Mouse (Mus musculus) thymus, postnatal 4 days (tissue): ENCODE results near the gene Knstrn.

Experiments
- DNase-seq: peaks from one replicate; pipeline ENCODE4 v3.0.0; 2021

Knstrn gene

DNA sequence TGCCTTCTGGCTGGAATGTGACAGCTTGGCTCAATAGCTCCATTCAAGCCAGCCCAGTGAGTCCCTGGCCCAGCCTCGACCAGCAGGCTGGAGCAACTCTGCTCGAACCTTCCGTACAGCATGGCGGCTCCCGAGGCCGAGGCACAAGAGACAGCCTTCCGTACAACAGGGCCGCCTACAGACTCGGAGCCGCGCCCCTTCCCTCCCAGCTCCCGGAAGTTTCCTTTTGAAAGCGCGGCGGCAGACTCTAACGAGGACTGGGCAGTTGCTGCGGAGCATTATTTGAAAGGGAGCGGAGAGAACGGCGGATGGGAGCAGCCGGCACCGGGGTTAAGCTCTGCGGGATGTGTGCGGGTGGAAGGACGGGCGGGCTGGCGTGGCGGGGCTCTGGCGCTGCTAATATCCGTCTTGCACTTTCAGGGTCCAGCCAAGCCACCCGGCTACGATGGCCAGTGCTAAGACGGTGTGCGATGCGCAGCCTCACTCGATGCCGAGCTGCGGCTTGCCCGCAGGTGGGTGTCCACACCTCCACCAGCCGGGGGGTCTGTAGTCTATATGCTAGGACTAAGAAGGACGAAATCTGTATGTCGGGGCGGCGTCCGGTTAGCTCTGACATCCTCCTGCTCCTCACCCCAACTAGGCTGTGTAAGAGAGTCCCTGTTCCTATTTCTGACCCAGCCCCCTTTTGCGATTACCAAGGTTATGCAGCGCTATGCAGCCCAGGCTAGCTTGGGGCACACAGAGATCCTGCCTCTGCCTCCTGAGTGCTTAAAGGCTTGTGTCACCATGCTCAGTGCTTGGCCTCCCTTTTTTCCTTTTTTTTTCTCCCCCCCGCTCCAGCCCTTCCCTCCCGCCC is at the start of gene Knstrn:
Knstrn (plus strand) TSS at position 23 of the 856 bp plus-strand sequence.
- peak; percentile 90 for DNase-seq

DNA sequence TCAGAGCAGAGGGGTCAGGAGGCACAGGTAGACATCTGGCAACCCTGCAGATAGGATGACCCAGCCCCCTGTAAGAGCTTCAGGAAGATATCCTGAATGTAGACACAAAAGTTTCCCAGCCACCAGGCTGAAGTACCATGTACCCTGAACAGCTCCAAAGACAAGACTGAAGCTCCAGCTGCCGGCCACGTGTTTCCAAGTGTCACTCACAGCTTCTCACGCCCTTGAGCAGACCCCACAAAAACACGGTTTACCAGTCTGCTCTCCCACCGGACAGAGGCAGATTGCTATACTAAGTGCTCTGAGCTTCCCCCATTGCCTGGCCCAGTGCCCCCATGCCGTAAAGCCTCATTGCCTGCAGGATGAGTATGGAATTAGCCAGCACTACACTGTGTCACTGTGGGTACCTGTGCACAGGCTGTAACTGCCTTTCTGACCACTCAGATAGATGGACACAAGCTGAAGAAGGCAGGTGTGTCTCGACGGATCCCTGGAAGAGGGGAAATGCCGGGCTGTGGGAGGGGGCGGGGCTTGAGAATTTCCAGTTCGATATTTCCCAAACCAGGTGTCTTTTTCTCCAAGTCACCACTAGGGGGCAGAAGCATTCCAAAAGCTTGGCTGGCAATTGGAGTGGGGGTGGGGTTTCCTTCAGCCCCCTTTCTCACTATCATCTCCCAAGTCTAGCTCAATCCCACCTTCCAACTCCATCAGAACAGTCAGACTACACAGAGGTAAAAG is 49.5 kb upstream of the Knstrn start:
- peak; percentile 63 for DNase-seq

GRCm38 (mm10) chr2:118764875-118765274 is 48.9 kb upstream of the Knstrn start:
- no peak for DNase-seq

DNA sequence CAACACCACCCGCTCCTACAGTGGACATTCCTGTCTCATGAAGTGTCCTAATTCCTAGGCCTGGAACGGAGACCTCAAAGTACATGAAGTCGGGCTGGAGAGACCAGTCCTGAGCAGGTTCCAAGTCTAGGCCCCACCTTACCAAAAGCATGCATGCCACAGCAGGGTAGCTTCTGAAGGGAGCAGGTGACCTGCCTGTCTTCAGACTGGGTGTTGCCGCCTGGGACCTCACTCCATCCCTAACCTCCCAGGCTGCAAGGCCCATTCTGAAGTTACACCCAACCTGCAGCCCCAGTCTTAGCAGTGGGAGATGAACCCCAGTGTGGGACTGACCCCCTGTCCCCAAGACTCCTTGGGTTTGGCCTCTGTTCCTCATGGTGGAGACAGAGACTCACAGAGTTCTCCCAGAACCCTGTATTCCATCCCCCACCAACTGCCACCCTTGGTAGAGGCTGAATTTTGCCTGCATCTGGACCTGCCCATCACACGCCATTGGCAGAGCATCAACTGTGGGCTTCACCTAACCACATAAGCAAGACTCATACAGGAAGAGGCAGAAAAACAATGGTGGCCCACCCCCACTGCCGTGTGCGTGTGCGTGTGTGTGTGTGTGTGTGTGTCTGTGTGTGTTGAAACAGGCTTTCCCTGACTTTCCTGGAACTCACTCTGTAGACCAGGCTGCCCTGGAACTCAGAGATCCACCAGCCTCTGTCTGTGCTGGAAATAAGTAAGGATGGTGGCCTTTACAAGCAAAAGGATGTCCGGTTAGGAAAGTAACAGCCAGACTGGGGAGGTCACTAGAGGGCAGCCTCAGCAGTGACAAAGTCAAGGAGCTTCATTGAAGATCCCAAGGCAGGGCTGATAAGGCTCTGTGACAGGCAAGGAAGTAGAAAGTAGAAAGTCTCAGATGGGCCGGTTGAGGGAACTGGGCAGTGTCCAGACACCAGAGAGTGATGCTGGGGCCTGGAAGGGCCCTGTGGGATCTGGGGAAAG is 47.5 kb upstream of the Knstrn start:
- DNase-seq, result no peak

GRCm38 (mm10) chr2:118772158-118772874 is 41.5 kb upstream of the Knstrn start, which contains the start of gene Phgr1:
Gene Phgr1 (plus strand): TSS chr2:118772769.
- no peak for DNase-seq

DNA sequence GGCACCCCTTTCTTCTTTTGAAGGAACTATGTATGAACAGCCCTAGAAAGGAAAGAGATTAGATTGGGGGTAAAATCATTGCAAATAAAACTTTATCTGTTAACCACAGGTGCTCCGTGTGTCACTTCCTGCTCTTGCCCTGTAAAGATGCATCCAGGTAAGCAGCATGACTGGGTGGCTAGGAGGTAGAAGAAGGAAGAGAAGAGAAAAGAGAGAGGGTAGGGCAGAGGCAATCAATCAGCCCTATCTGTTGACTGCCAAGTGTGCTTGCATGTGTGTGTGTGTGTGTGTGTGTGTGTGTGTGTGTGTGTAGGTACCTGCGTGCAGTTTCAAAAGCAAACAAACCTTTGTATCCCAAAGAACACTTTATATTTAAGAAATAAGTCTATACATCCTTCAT is 39.3 kb upstream of the Knstrn start:
- no peak for DNase-seq

GRCm38 (mm10) chr2:118775396-118775795 is 38.4 kb upstream of the Knstrn start:
- no peak for DNase-seq

DNA sequence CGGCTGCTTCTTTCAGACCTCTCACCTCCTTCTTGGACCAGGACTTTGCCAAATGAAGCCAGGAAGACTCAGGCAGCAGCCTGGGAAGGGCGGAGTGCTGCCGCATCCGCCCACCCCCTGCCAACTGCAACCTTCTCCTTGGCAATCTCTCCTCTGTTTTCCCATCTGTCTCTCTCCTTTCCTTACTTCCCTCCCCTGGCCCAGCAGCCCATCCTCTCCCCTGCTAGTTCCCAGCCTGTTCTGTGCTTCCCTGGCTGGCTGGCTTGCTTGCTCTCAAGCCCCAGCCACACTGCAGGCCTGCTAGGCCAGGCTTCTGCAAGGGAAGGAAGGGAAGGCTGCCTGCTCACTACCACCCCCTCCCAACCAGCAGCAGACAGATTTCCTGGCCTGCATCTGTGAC is 38.0 kb upstream of the Knstrn start:
- no peak for DNase-seq

DNA sequence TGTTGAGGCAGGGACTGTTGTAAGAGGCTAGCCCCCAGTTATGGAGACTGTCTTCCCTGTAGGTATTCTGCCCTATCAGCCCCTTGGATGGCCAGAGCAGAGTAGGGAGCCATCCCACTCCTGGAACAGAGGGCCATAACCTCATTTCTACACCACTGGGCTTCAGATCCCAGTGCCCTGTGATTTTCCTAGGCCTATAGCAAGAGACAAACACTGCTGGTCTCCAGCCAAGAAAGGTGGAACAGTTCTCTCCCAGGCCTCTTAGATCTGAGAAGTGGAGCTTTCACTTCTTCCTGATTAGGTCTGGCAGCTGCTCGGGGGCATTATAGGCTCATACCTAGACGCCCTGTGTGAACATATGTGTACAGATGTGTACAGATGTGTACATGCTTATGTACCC is 37.5 kb upstream of the Knstrn start:
- DNase-seq, result no peak

DNA sequence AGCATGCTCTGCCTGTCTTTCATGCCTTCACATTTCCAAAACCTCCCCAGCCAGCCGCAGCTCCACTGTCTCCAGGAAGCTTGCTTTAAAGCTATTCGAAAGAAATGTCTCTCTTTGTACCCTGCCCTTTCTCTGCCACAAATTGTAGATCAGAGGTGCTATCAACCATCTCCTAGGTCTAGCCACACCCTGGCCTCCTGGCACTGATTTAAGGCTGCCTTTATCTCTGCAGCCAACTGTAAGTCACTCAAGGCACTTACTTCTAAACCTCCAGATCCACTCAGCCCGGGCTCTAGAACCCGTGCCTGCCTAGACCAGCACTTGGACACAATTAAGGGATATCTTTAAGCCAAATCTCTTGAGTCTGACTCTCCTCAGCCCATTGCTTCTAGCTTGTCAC is 35.4 kb upstream of the Knstrn start:
- DNase-seq, result no peak

DNA sequence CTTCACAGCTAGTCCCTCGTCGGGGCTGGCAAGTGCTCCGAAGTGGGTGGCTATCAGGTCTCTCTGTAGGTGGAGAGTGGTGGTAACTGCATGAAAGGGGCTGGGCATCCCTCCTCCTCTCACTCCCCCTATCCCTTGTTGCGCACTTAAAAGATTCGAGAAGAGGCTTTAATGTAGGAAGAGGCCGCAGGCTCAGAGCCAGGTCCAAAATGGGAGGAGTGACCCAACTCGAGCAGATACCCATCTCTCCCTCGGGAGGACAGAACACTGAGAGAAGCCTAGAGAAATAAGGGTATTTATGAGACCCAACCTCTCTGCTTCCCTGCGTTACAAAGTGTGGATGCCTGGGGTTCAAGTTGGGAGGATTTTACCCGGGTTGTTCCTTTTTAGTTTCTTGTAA is 34.7 kb upstream of the Knstrn start:
- DNase-seq, result no peak

GRCm38 (mm10) chr2:118779504-118780480 is 34.0 kb upstream of the Knstrn start, which contains the start of gene Disp2:
Gene Disp2 (plus strand): TSS chr2:118779719.
- peak; percentile 86 for DNase-seq

DNA sequence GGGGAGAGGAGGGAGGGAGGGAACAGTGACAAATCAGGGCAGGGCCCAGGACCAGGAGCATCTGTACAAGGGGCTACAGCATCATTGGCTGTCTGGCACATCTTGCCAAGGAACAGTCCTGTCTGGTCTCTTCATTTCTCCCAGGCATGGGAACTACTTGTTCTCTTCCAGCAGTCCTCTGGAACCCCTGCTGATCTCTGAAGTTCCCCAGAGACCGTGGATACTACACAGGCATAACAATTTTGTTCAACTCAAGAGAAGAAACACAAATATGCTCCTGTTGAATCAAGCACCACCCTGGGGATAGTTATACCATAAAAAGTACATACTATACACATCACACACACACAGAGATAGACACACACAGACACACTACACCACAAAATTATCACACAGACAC is 32.7 kb upstream of the Knstrn start:
- DNase-seq, result no peak

- no peak for DNase-seq
Measured at GRCm38 (mm10) chr2:118782303-118782702, 31.5 kb upstream of the Knstrn start.

- DNase-seq, result no peak
Measured at GRCm38 (mm10) chr2:118783093-118783492, 30.7 kb upstream of the Knstrn start.

- DNase-seq, result no peak
Measured at GRCm38 (mm10) chr2:118783663-118784062, 30.1 kb upstream of the Knstrn start.

DNA sequence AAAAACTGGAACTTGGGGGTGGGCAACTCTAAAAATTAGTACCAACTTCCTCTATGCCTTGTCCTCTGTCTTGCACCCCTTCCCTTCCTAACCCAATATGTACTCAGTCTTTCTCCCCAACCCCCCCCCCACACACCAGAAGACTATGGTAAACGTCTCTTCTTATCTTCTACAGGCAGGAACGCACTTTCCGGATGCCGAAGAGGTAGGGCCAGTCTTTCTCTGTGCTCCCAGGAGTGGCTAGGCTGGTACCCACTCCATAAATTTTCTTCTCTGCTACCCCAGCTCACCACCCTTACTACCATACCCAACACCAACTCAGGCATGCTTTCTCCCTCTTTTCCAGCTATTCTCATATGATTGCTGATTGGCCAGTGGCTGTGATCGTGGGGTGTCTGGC is 27.3 kb upstream of the Knstrn start:
- DNase-seq, result no peak

DNA sequence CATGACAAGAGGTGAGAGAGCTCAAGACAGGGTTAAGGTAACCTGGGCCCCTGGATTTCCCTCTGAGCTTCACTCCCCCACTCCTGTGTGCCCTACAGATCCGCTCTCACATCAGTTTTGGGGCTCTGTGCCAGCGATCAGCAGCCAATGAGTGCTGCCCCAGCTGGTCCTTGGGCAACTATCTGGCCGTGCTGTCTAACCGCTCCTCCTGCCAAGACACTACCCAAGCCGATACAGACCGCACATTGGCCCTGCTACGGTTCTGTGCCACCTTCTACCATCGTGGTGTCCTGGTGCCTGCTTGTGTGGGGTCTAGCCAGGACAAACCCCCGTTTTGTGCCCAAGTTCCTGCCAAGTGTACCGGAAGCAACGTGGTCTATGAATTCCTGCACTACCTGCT is 24.3 kb upstream of the Knstrn start:
- DNase-seq, result no peak

DNA sequence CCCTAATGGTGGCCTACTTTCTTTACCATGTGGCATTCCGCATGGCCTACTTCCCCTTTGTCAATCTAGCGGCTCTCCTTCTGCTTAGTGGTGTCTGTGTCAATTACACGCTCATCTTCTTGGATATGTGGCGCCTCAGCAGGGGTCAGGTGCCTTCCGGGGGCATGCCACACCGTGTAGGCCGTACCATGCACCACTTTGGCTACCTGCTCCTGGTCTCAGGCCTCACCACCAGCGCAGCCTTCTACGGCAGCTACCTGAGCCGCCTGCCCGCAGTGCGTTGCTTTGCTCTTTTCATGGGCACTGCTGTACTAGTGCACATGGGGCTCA is 23.6 kb upstream of the Knstrn start:
- DNase-seq, result no peak

DNA sequence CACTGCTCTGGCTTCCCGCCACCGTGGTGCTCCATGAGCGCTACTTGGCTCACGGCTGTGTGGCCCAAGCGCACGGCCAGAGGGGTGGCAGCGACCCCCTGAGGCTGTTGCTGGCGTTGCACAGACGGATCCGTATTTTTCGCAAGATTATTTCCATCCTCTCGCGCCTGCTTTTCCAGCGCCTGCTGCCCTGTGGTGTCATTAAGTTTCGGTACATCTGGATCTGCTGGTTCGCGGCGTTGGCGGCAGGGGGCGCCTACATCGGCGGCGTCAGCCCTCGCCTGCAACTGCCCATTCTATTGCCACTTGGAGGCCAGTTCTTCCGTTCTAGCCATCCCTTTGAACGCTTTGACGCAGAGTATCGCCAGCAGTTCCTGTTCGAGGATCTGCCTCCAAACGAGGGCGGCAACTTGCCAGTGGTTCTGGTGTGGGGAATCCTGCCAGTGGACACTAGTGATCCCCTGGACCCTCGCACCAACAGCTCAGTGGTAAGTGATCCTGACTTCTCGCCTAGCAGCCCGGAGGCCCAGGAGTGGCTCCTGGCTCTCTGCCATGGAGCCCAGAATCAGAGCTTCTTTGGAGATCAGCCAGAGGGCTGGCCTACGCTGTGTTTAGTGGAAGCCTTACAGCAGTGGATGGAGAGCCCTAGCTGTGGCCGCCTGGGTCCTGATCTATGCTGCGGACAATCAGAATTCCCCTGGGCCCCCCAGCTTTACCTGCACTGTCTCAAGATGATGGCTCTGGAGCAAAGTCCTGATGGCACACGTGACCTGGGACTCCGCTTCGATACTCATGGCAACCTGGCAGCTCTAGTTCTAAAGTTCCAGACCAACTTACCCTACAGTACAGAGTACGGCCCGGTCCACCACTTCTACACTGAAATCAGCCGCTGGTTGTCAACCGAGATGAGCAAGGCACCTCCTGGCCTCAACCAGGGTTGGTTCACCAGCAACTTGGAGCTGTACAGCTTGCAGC is 23.0 kb upstream of the Knstrn start:
- peak; percentile 69 for DNase-seq
